Mouse (Mus musculus) heart, adult 2 months (tissue): ENCODE data around the gene Gmfg. TPM values are rescaled to one million over a fixed set of nuclear protein-coding genes. Genes with fewer than 3 reads are reported as not detected.
A peak's percentile ranks its signal among the peaks of the same experiment; 100 is the strongest.

Source experiments
- DNase-seq, 2 experiments: peaks; one replicate each; pipeline ENCODE4 v3.0.0; 2021
- H3K27ac ChIP-seq: fragments of 200-600 bp; 2 replicates; pipeline ENCODE4 v1.8.1; 2022
- H3K27me3 ChIP-seq: fragments of 200-500 bp; 2 replicates; pipeline ENCODE4 v1.6.1; 2012; ENCODE audit warnings: mild to moderate bottlenecking, low read length, inconsistent platforms, mixed read lengths; ENCODE audit not compliant: control insufficient read depth, insufficient read depth
- H3K36me3 ChIP-seq: fragments of 200-500 bp; 2 replicates; pipeline ENCODE4 v1.6.1; 2012; ENCODE audit warnings: low read length, inconsistent platforms; ENCODE audit not compliant: control insufficient read depth, insufficient read depth
- H3K4me1 ChIP-seq: fragments of 200-500 bp; 2 replicates; pipeline ENCODE4 v1.6.1; 2011; ENCODE audit warnings: low read length; ENCODE audit not compliant: control insufficient read depth, insufficient read depth
- H3K4me3 ChIP-seq: fragments of 200-600 bp; 2 replicates; pipeline ENCODE4 v1.8.1; 2022
- H3K79me2 ChIP-seq: fragments of 200-500 bp; replicated peaks from 2 replicates; pipeline ENCODE4 v1.6.1; 2012; ENCODE audit warnings: mild to moderate bottlenecking, inconsistent platforms, low read length, moderate library complexity, mixed read lengths; ENCODE audit not compliant: control insufficient read depth, insufficient read depth
- H3K9ac ChIP-seq: fragments of 200-500 bp; 2 replicates; pipeline ENCODE4 v1.6.1; 2012; ENCODE audit warnings: low read depth, mild to moderate bottlenecking, control low read depth, inconsistent platforms, low read length, mixed read lengths
- CTCF ChIP-seq: fragments of 200-600 bp; IDR thresholded peaks from 2 replicates; pipeline ENCODE4 v1.8.1; 2022; ENCODE audit warnings: antibody characterized with exemption, mild to moderate bottlenecking, moderate library complexity
- EP300 ChIP-seq: fragments of 200-500 bp; IDR thresholded peaks from 2 replicates; pipeline ENCODE4 v1.6.1; 2011; ENCODE audit warnings: low read depth, low read length, control low read depth; ENCODE audit not compliant: insufficient read depth
- POLR2A ChIP-seq: fragments of 200-500 bp; IDR thresholded peaks from 2 replicates; pipeline ENCODE4 v1.6.1; 2011; ENCODE audit warnings: mild to moderate bottlenecking, low read depth, low read length, control low read depth; ENCODE audit not compliant: insufficient read depth
- WGBS: fragments of 180-500 bp; shearing (Covaris S2); methylation state at CpG from one replicate; pipeline ENCODE4 v1.1.7; 2018; 5-methylcytosine and 5-hydroxymethylcytosine counted together
- intact Hi-C: fragments of 180-260 bp; cut with DNase I; formaldehyde crosslinking; loops from one replicate; pipeline ENCODE4 v1.15.1; 2025
- long read RNA-seq: library from polyadenylated mRNA; stranded (forward); transcript quantifications from one replicate; pipeline ENCODE4 v2.0.0, GENCODE M21; 2021
- polyA plus RNA-seq: library from polyadenylated mRNA; depleted of rRNA; stranded (reverse); fragments of >200 nt; gene quantifications from 2 replicates; pipeline ENCODE4 v1.2.3, GENCODE M21; 2012; rRNA removed
- total RNA-seq, 2 experiments: library from RNA; stranded (reverse); gene quantifications; 2 replicates each; pipeline ENCODE4 v1.2.3; 2021

The Gmfg gene
- total RNA-seq (1 to 10 TPM; 3.8 to 5.3 TPM), polyA plus RNA-seq (6.8 and 7.1 TPM in 2 replicates)
- long read RNA-seq, partial matches to known transcripts = 1 of 2 reads
- long read RNA-seq, other reads (novel, unspliced or antisense) = 0 of 2 reads

DNA sequence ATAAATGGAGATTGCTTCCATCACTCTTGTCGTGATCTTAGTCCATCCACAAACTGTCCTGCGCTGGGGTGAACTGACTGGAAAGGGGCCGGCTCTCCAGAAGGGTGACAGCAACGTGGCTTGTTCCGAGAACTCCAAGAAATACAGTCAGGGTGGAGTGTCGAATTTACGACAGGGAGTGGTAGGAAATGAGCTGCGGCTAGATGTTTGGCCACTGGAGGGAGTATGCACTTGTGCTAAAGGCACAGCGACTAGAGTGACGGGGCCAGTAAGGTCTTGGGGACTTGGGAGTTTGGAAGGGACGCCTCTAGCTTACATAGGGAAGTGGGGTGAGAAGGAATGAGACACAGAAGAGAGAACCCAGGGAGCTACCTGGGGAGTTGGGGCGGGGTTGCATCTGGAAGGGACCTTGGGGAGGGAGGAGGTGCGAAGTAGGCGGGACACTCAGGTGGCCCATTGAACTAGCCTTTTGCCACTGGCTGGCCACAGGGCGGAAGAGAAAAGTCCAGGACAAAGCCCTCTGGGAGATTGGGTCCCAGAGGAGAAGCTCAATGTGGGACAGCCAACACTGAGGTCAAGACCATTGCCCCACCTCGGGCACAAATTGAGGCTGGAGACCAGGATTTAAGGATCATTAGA, at the start of gene Gmfg:
Gmfg (plus strand) TSS at position 516 of the 639 bp plus-strand sequence.
- peaks cover 24% of the 10 kb centered on the region for H3K36me3 ChIP-seq
- peaks cover 2% of the 10 kb centered on the region for H3K4me1 ChIP-seq
- H3K27ac ChIP-seq = peak within 1 kb of the TSS; percentile 78
- peak within 1 kb of the TSS; percentile 66 for H3K4me3 ChIP-seq
- TF ChIP-seq EP300 (no peak), CTCF (peak; percentile 51)
- DNase-seq = peak in 1 of 2 experiments; percentile 87
- H3K79me2 ChIP-seq = peaks cover 6% of the 10 kb centered on the region
- 4% methylated on average over 16 of the region's 16 CpGs for WGBS
- intact Hi-C loops = no loop called here
- no peaks in the 10 kb centered on the region for H3K27me3 ChIP-seq
- peak within 1 kb of the TSS; percentile 71 for H3K9ac ChIP-seq

DNA sequence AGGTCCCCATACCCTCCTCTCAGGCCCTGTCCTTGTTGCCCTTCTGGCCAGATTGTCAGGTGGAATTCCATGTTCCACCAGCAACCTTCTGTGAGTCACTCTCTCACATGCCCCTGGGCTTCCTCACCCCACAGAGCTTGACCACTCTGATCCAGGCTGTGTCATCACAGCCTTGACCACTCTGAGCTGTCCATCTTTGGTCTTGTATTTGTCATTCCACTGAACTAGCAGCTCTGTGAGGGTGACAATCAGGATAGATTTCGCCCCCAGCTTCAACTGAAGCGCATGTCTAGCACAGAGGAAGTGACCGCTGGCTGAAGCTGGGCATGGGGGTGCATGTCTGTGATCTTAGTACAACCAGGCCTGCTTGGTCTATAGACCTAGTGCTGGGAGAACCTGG, 46.9 kb upstream of the Gmfg start:
- Histone ChIP-seq H3K79me2 (peaks cover 2% of the 10 kb centered on the region; the same call in 1 of the 2 replicates), H3K27me3 (no peaks in the 10 kb centered on the region), H3K4me1 (peaks cover 2% of the 10 kb centered on the region; the same call in 1 of the 2 replicates), H3K36me3 (no peaks in the 10 kb centered on the region), H3K27ac (no peak overlapping the region), H3K4me3 (no peak overlapping the region), H3K9ac (no peak overlapping the region)
- DNase-seq = peak in 1 of 2 experiments; percentile 13
- WGBS = 95% methylated on average over 3 of the region's 3 CpGs
- intact Hi-C loops = no loop called here
- TF ChIP-seq CTCF = no peak
- no peak for TF ChIP-seq EP300
- TF ChIP-seq POLR2A = no peak

DNA sequence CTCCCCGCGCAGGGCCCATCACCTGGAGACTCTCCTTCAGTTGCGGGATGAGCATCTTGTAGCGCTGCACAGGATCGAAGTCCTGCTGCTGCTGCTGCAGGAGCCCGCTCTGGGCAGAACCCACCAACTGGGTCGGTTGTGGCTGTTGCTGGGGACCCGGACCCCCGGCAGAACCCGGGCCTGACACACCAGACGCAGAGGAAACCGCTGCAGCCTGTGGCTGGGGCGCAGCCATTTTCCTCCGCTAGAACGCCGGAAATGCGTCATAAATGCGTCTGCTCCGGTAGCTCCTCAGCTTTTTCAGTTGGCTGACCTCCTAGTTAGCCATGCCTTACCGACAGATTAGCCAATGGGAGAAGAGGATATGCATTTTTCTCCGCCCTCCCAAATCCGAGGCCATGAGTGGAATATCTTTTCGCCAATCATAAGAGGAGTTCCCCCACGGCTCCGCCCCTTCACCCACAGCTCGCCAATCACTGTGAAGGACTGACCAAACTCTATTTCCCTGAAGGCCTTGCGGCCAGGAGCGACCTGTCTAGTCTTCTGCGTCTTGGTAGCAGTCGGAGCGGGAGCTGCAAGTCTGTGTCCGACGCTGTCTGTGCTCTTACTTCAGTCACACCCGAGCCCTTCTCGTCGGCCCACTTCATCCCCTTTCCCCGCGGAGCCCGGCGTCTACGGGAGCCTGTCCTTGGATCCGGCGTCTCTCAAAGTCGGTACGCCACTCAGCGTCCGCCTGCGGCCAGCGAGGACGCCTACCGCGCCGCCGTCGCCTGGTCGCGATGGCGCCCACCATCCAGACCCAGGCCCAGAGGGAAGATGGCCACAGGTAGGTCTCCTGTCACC, 44.6 kb upstream of the Gmfg start, which contains the start of the genes Med29 and Paf1:
Med29 (minus strand) TSS at position 280 of the 843 bp plus-strand sequence.
Paf1 (plus strand) TSS at position 523 of the 843 bp plus-strand sequence.
- Histone ChIP-seq H3K36me3 (no peaks in the 10 kb centered on the region), H3K27ac (peak within 1 kb of the TSS; percentile 84), H3K79me2 (peaks cover 2% of the 10 kb centered on the region; the same call in 1 of the 2 replicates), H3K4me1 (0 out of 2 replicates have a peak, but pooled peaks cover 2% of the 10 kb centered on the region), H3K4me3 (peak within 1 kb of the TSS; percentile 96), H3K9ac (peak within 1 kb of the TSS; percentile 87), H3K27me3 (no peaks in the 10 kb centered on the region)
- TF ChIP-seq EP300 = peak; percentile 65
- TF ChIP-seq CTCF = no peak
- peak; percentile 99 for TF ChIP-seq POLR2A
- intact Hi-C loops = no loop called here
- WGBS = under 1% methylated on average over 58 of the region's 58 CpGs
- DNase-seq = peak; percentile 93 to 98

DNA sequence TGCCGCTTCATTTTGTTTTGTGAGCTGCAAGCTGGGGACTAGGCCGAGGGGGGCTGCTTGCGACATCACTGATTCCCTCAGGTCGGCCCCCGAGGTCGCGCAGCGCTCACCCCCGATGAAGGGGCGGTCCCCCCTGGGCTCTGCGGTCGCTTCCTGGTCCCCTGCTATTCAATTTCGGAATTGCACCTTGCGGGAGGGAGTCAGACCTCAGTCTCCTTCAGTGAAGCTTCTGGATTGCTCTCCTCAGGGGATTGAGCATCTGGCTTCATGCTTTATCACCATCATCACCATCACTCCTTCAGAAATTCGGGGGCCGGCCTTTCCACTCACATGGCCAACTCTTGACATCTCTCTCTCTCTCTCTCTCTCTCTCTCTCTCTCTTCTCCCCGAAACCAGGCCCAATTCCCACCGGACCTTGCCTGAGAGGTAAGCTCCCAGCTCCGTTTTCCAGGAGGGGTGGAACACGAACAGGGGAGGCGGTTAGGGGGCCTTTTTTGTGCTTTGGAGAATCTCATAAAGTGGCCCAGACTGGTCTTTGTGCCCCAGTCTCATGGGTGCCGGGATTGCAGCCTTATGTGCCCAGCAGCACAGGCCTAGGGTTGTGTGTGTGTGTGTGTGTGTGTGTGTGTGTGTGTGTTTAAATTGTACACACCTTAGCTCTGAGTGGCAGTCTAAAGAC, 43.8 kb upstream of the Gmfg start:
- H3K4me1 ChIP-seq = 0 out of 2 replicates have a peak, but pooled peaks cover 2% of the 10 kb centered on the region
- H3K36me3 ChIP-seq = no peaks in the 10 kb centered on the region
- DNase-seq = peak in 1 of 2 experiments; percentile 21
- TF ChIP-seq EP300 (no peak), CTCF (no peak), POLR2A (no peak)
- peak overlapping the region; percentile 84 for H3K27ac ChIP-seq
- peak overlapping the region; percentile 87 for H3K9ac ChIP-seq
- intact Hi-C loops = no loop called here
- H3K4me3 ChIP-seq = peak overlapping the region; percentile 96
- WGBS = 3% methylated on average over 22 of the region's 22 CpGs
- peaks cover 2% of the 10 kb centered on the region; the same call in 1 of the 2 replicates for H3K79me2 ChIP-seq
- no peaks in the 10 kb centered on the region for H3K27me3 ChIP-seq

DNA sequence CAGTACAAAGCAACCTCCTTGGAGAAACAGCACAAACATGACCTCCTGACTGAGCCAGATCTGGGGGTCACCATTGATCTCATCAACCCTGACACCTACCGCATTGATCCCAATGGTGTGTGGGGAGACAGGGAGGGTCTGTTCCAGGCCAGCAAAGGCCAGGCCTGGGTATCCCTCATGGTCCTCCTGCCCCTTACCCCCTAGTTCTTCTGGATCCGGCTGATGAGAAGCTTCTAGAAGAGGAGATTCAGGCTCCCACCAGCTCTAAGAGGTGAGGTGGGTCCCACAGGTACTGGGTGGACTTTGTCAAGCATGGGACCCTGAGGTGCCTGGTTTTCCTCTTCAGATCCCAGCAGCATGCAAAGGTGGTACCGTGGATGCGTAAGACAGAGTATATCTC, 41.8 kb upstream of the Gmfg start:
- H3K79me2 ChIP-seq = peaks cover 2% of the 10 kb centered on the region; the same call in 1 of the 2 replicates
- WGBS = 95% methylated on average over 4 of the region's 4 CpGs
- DNase-seq = no peak
- H3K27ac ChIP-seq = no peak overlapping the region
- no peak overlapping the region for H3K9ac ChIP-seq
- TF ChIP-seq POLR2A (no peak), CTCF (no peak), EP300 (no peak)
- 0 out of 2 replicates have a peak, but pooled peaks cover 2% of the 10 kb centered on the region for H3K4me1 ChIP-seq
- intact Hi-C loops = loop anchor here (2.0 kb wide), 1 partner anchor 39 kb away; no protein-coding TSS in a partner anchor
- H3K36me3 ChIP-seq = no peaks in the 10 kb centered on the region
- no peaks in the 10 kb centered on the region for H3K27me3 ChIP-seq
- H3K4me3 ChIP-seq = no peak overlapping the region
